Mouse (Mus musculus) thymus, postnatal 14 days (tissue): Measurements from ENCODE around the gene Kcnj10.

Experiments
- DNase-seq: peaks from one replicate; pipeline ENCODE4 v3.0.0; 2021

Gene Kcnj10

GRCm38 (mm10) chr1:172312768-172313561 lies 28.0 kb upstream of the Kcnj10 start:
- no peak for DNase-seq

GRCm38 (mm10) chr1:172313613-172314411 lies 27.2 kb upstream of the Kcnj10 start:
- no peak for DNase-seq

GRCm38 (mm10) chr1:172314911-172315310 lies 26.1 kb upstream of the Kcnj10 start:
- DNase-seq: no peak

GRCm38 (mm10) chr1:172317431-172317830 lies 23.6 kb upstream of the Kcnj10 start:
- DNase-seq: no peak

- no peak for DNase-seq
Measured at GRCm38 (mm10) chr1:172317946-172318345, 23.1 kb upstream of the Kcnj10 start.

GRCm38 (mm10) chr1:172318424-172319035 lies 22.5 kb upstream of the Kcnj10 start:
- DNase-seq: no peak

- DNase-seq: no peak
Measured at GRCm38 (mm10) chr1:172319346-172319745, 21.7 kb upstream of the Kcnj10 start.

GRCm38 (mm10) chr1:172319921-172320411 lies 21.0 kb upstream of the Kcnj10 start:
- DNase-seq: no peak

- no peak for DNase-seq
Measured at GRCm38 (mm10) chr1:172322725-172323124, 18.3 kb upstream of the Kcnj10 start.

- no peak for DNase-seq
Measured at GRCm38 (mm10) chr1:172323298-172323697, 17.7 kb upstream of the Kcnj10 start.

- no peak for DNase-seq
Measured at GRCm38 (mm10) chr1:172323801-172324359, 17.1 kb upstream of the Kcnj10 start.

- peak; percentile 73 for DNase-seq
Measured at GRCm38 (mm10) chr1:172324725-172325124, 16.3 kb upstream of the Kcnj10 start.

GRCm38 (mm10) chr1:172325680-172326535 lies 15.1 kb upstream of the Kcnj10 start:
- peak; percentile 82 for DNase-seq

- no peak for DNase-seq
Measured at GRCm38 (mm10) chr1:172326684-172327083, 14.3 kb upstream of the Kcnj10 start.

- no peak for DNase-seq
Measured at GRCm38 (mm10) chr1:172327206-172328001, 13.6 kb upstream of the Kcnj10 start.

- no peak for DNase-seq
Measured at GRCm38 (mm10) chr1:172328041-172328440, 13.0 kb upstream of the Kcnj10 start.

GRCm38 (mm10) chr1:172328461-172328860 lies 12.5 kb upstream of the Kcnj10 start:
- no peak for DNase-seq

- DNase-seq: no peak
Measured at GRCm38 (mm10) chr1:172329131-172329530, 11.9 kb upstream of the Kcnj10 start, which contains the start of gene Kcnj9. Kcnj9 (minus strand) TSS chr1:172329318.

- no peak for DNase-seq
Measured at GRCm38 (mm10) chr1:172329616-172330015, 11.4 kb upstream of the Kcnj10 start.

- DNase-seq: no peak
Measured at GRCm38 (mm10) chr1:172331422-172331947, 9.5 kb upstream of the Kcnj10 start.

GRCm38 (mm10) chr1:172332925-172333324 lies 8.1 kb upstream of the Kcnj10 start:
- no peak for DNase-seq
